In the genomic region with DNA sequence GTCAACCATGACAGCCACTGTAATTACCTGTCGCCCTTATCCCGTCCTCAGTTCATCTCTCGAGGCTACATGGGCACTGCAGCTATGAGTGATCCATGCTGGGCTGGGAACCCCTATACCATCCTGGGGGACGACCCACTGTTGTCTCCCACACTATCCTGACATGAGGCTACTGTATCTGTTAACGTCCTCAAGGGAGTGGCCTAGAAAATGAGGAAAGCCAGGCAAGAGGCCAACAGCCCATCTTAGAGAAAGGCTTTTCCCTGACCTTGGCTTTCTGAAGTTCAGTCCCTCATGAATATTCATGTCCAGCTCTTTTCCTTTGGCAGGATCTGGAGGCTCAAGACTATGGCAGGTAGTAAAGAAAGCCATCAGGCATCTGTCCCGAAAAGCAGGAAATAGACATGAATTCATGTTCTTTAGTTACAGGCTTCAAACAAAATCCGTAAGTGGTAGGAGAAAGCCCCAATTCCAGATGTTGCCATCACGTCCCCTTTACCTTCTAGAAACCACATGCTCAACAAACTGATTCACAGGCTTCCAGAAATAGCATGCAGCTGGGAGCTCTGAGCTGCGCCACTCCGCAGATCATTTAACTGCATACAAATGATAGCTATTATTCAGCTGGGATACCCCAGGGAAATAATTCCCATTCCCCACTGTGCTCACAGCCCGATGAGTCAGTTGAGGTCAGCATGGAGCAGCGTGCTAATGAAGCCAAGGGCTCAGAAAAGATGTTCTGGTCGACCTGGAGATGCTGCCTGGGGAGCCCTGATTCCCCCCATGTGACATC, we compare ENCODE assay signal across 8 mouse cellular contexts.
DNase-seq lines count a peak whose midpoint lies in the region; ATAC-seq and TF ChIP-seq lines count a peak whose summit lies in the region.

No protein-coding gene starts in this region.

- no peak overlapping the region for H3K9ac ChIP-seq in intestine, embryonic 14.5 days (ENCODE audit: low read length)
- no peak overlapping the region for H3K9ac ChIP-seq in intestine, embryonic 16.5 days (ENCODE audit: low read depth, low read length)
- H3K9ac ChIP-seq in embryonic facial prominence, embryonic 12.5 days, result no peak overlapping the region
- H3K9ac ChIP-seq in hindbrain, embryonic 15.5 days, result no peak overlapping the region
- no peak overlapping the region for H3K9ac ChIP-seq in midbrain, embryonic 15.5 days

- peaks cover 5% of the 10 kb centered on the region for H3K4me1 ChIP-seq in intestine, embryonic 14.5 days (replicated peaks; ENCODE audit: control insufficient read depth, insufficient read depth, low read length)
- H3K4me1 ChIP-seq in intestine, embryonic 16.5 days (ENCODE audit: control insufficient read depth, insufficient read depth, low read length), result 0 out of 2 replicates have a peak, but pooled peaks cover 6% of the 10 kb centered on the region
- H3K4me1 ChIP-seq in embryonic facial prominence, embryonic 12.5 days, result peaks cover 49% of the 10 kb centered on the region
- peaks cover 49% of the 10 kb centered on the region for H3K4me1 ChIP-seq in hindbrain, embryonic 15.5 days (replicated peaks)
- H3K4me1 ChIP-seq in midbrain, embryonic 15.5 days, result peaks cover 50% of the 10 kb centered on the region
- H3K4me1 ChIP-seq in thymus, adult 2 months (replicated peaks; ENCODE audit: control insufficient read depth, insufficient read depth, low read length), result peaks cover 16% of the 10 kb centered on the region

- no peaks in the 10 kb centered on the region for H3K9me3 ChIP-seq in intestine, embryonic 14.5 days (ENCODE audit: control insufficient read depth, low read length)
- no peaks in the 10 kb centered on the region for H3K9me3 ChIP-seq in intestine, embryonic 16.5 days (ENCODE audit: control insufficient read depth, low read length)
- no peaks in the 10 kb centered on the region for H3K9me3 ChIP-seq in embryonic facial prominence, embryonic 12.5 days
- H3K9me3 ChIP-seq in hindbrain, embryonic 15.5 days, result no peaks in the 10 kb centered on the region
- no peaks in the 10 kb centered on the region for H3K9me3 ChIP-seq in midbrain, embryonic 15.5 days

- no peak overlapping the region for H3K27ac ChIP-seq in intestine, embryonic 14.5 days (ENCODE audit: low read depth)
- H3K27ac ChIP-seq in intestine, embryonic 16.5 days (ENCODE audit: low read length), result no peak overlapping the region
- H3K27ac ChIP-seq in embryonic facial prominence, embryonic 12.5 days, result 0 out of 2 replicates have a peak overlapping the region, but pooled peaks have one; percentile 30
- peak overlapping the region; percentile 67 for H3K27ac ChIP-seq in hindbrain, embryonic 15.5 days (replicated peaks)
- peak overlapping the region; percentile 55 for H3K27ac ChIP-seq in midbrain, embryonic 15.5 days
- no peak overlapping the region for H3K27ac ChIP-seq in thymus, adult 2 months (ENCODE audit: control insufficient read depth, insufficient read depth, low read length)

- no peaks in the 10 kb centered on the region for H3K36me3 ChIP-seq in intestine, embryonic 14.5 days (ENCODE audit: control insufficient read depth, insufficient read depth, low read length)
- H3K36me3 ChIP-seq in intestine, embryonic 16.5 days (ENCODE audit: control insufficient read depth, insufficient read depth, low read length), result no peaks in the 10 kb centered on the region
- no peaks in the 10 kb centered on the region for H3K36me3 ChIP-seq in embryonic facial prominence, embryonic 12.5 days
- no peaks in the 10 kb centered on the region for H3K36me3 ChIP-seq in hindbrain, embryonic 15.5 days
- H3K36me3 ChIP-seq in midbrain, embryonic 15.5 days (replicated peaks), result no peaks in the 10 kb centered on the region
- H3K36me3 ChIP-seq in thymus, adult 2 months (ENCODE audit: control insufficient read depth, insufficient read depth, low read length), result no peaks in the 10 kb centered on the region

- TF ChIP-seq POLR2A in thymus, adult 2 months (IDR thresholded peaks at IDR 0.05; ENCODE audit: control insufficient read depth, extremely low read depth, insufficient read depth, low read length, poor library complexity), result no peak

- no peak overlapping the region for H3K4me2 ChIP-seq in intestine, embryonic 14.5 days (ENCODE audit: low read length)
- H3K4me2 ChIP-seq in intestine, embryonic 16.5 days (ENCODE audit: low read depth, low read length), result no peak overlapping the region
- H3K4me2 ChIP-seq in embryonic facial prominence, embryonic 12.5 days (replicated peaks), result no peak overlapping the region
- no peak overlapping the region; the same call in 1 of the 2 replicates for H3K4me2 ChIP-seq in hindbrain, embryonic 15.5 days
- no peak overlapping the region for H3K4me2 ChIP-seq in midbrain, embryonic 15.5 days

- TF ChIP-seq CTCF in thymus, adult 2 months (IDR thresholded peaks at IDR 0.05; ENCODE audit: borderline replicate concordance, control insufficient read depth, extremely low read depth, insufficient read depth, low read length, poor library complexity), result no peak

- H3K4me3 ChIP-seq in intestine, embryonic 14.5 days (ENCODE audit: low read depth, low read length), result no peak overlapping the region
- H3K4me3 ChIP-seq in intestine, embryonic 16.5 days (ENCODE audit: low read length), result no peak overlapping the region
- no peak overlapping the region for H3K4me3 ChIP-seq in embryonic facial prominence, embryonic 12.5 days
- H3K4me3 ChIP-seq in hindbrain, embryonic 15.5 days, result no peak overlapping the region
- H3K4me3 ChIP-seq in midbrain, embryonic 15.5 days, result no peak overlapping the region
- no peak overlapping the region for H3K4me3 ChIP-seq in thymus, adult 2 months (ENCODE audit: control insufficient read depth, insufficient read depth, low read length)

- H3K27me3 ChIP-seq in intestine, embryonic 14.5 days (replicated peaks; ENCODE audit: control insufficient read depth, insufficient read depth, low read length), result no peaks in the 10 kb centered on the region
- H3K27me3 ChIP-seq in intestine, embryonic 16.5 days (replicated peaks; ENCODE audit: control insufficient read depth, insufficient read depth, low read length), result no peaks in the 10 kb centered on the region
- H3K27me3 ChIP-seq in embryonic facial prominence, embryonic 12.5 days, result no peaks in the 10 kb centered on the region
- H3K27me3 ChIP-seq in hindbrain, embryonic 15.5 days, result no peaks in the 10 kb centered on the region
- no peaks in the 10 kb centered on the region for H3K27me3 ChIP-seq in midbrain, embryonic 15.5 days (replicated peaks)
- no peaks in the 10 kb centered on the region for H3K27me3 ChIP-seq in thymus, adult 2 months (ENCODE audit: control insufficient read depth, insufficient read depth, low read length)

- 0 out of 2 replicates have a peak, but pooled peaks have one; percentile 37 for ATAC-seq in intestine, embryonic 14.5 days (replicated peaks; ENCODE audit: low FRiP score, low TSS enrichment, low read depth)
- no peak; the same call in 1 of the 2 replicates for ATAC-seq in intestine, embryonic 16.5 days
- ATAC-seq in embryonic facial prominence, embryonic 12.5 days (ENCODE audit: insufficient number of reproducible peaks, insufficient read depth, low FRiP score, low TSS enrichment), result no peak; the same call in 1 of the 2 replicates
- peak; percentile 68 for ATAC-seq in hindbrain, embryonic 15.5 days (ENCODE audit: low FRiP score, low read depth)
- peak; percentile 49; the same call in 1 of the 2 replicates for ATAC-seq in midbrain, embryonic 15.5 days (replicated peaks)
- ATAC-seq in inflammation-experienced regulatory T-cells, adult 6 months, result no peak

- 37% methylated on average over 13 of the region's 13 CpGs for WGBS in intestine, embryonic 14.5 days
- WGBS in intestine, embryonic 16.5 days, result 52% methylated on average over 13 of the region's 13 CpGs
- WGBS in embryonic facial prominence, embryonic 12.5 days, result 21% methylated on average over 13 of the region's 13 CpGs
- 22% methylated on average over 13 of the region's 13 CpGs for WGBS in hindbrain, embryonic 15.5 days
- WGBS in midbrain, embryonic 15.5 days, result 22% methylated on average over 13 of the region's 13 CpGs
- WGBS in thymus, adult 2 months, result 57% methylated on average over 13 of the region's 13 CpGs

- no peak for DNase-seq in intestine, embryonic 14.5 days (ENCODE audit: low spot score)
- no peak for DNase-seq in thymus, adult 2 months
- no peak for DNase-seq in spleen, postnatal 10 days (ENCODE audit: low spot score in 2 of 2)

Comparison
In these comparisons a context has a peak if more than half of its experiments do, and no peak if none do; other contexts are left out.
1. ATAC-seq: peak in intestine, embryonic 14.5 days (single experiment), hindbrain, embryonic 15.5 days (single experiment) and midbrain, embryonic 15.5 days (single experiment); none in intestine, embryonic 16.5 days (single experiment), embryonic facial prominence, embryonic 12.5 days (single experiment) and inflammation-experienced regulatory T-cells, adult 6 months (single experiment).
2. H3K27ac ChIP-seq: peak in embryonic facial prominence, embryonic 12.5 days (single experiment), hindbrain, embryonic 15.5 days (single experiment) and midbrain, embryonic 15.5 days (single experiment); none in intestine, embryonic 14.5 days (single experiment), intestine, embryonic 16.5 days (single experiment) and thymus, adult 2 months (single experiment).